Mouse (Mus musculus): ENCODE data around the gene Rpgrip1l. TPM values are rescaled to one million over a fixed set of nuclear protein-coding genes. Genes with fewer than 3 reads are reported as not detected.

Rpgrip1l gene
- 6.0 and 8.0 TPM in 2 replicates for polyA plus RNA-seq (2015; fragmentation: Nextera tagmentation; extraction: Ambion mirVana)

- under 1% methylated on average over 59 of the region's 59 CpGs for WGBS
- Histone ChIP-seq H3K27ac (ENCODE audit: low read length) (peak within 1 kb of the TSS; percentile 77), H3K4me1 (ENCODE audit: insufficient read depth, low read depth, low read length) (peaks cover 9% of the 10 kb centered on the region; the same call in 1 of the 2 replicates), H3K36me3 (ENCODE audit: insufficient read depth, low read length) (no peaks in the 10 kb centered on the region), H3K4me2 (replicated peaks; ENCODE audit: low read depth, low read length) (peak within 1 kb of the TSS; percentile 65), H3K27me3 (replicated peaks; ENCODE audit: insufficient read depth, low read length) (no peaks in the 10 kb centered on the region), H3K4me3 (ENCODE audit: low read depth, low read length) (peak within 1 kb of the TSS; percentile 74), H3K9ac (replicated peaks; ENCODE audit: low read depth) (peak within 1 kb of the TSS; percentile 68), H3K9me3 (ENCODE audit: low read length) (no peaks in the 10 kb centered on the region)
- DNase-seq (ENCODE audit: low spot score) (peak; percentile 100), ATAC-seq (peak; percentile 99)
- TF ChIP-seq EP300 (IDR thresholded peaks at IDR 0.05) = no peak
- TF ChIP-seq CTCF (IDR thresholded peaks at IDR 0.05) = no peak
Measured at GRCm38 (mm10) chr8:91312835-91313832, at the start of gene Rpgrip1l, which contains the start of gene Fto. Rpgrip1l (minus strand) TSS chr8:91313262. Fto (plus strand) TSS chr8:91313525.

DNA sequence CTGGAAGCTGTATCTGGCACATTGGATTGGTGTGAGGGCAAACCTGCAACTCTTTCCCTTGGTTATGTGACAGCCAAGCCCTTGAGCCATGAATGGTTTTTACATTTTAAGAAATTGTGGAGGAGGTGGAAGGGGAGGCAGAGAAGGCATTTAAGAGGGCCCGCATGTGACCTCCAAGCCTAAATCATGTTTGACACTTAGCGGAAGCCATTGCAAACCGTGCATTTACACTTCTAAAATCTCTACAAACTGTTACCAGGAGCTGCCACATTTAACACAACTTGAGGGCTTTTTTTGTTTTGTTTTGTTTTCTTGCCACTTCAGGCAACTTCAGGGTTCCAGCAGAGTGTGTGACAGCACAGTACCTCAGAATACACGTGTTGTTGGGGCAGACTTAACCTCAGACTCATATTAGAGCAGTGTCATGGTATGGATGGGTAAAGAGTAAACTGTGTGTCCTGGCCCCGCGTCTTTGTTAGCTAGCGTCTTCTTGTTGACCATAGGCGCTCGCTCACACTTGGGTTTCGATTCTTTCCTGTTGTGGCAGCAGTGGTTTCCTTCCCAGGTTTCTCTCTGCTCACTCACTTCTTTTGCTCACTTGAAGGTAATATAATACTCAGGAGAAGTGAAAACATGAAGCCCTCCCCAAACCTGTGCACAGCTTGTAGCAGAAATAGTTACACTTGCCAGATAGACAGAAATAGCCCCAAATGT lies 47.7 kb upstream of the Rpgrip1l start:
- H3K4me1 ChIP-seq (ENCODE audit: insufficient read depth, low read depth, low read length) = peaks cover 3% of the 10 kb centered on the region; the same call in 1 of the 2 replicates
- ATAC-seq (no peak), DNase-seq (ENCODE audit: low spot score) (no peak)
- WGBS = 79% methylated on average over 10 of the region's 10 CpGs
- no peaks in the 10 kb centered on the region for H3K9me3 ChIP-seq (ENCODE audit: low read length)
- no peak overlapping the region for H3K27ac ChIP-seq (ENCODE audit: low read length)
- H3K4me3 ChIP-seq (ENCODE audit: low read depth, low read length) = no peak overlapping the region
- no peaks in the 10 kb centered on the region for H3K27me3 ChIP-seq (replicated peaks; ENCODE audit: insufficient read depth, low read length)
- TF ChIP-seq CTCF (IDR thresholded peaks at IDR 0.05) = no peak
- no peak for TF ChIP-seq EP300 (IDR thresholded peaks at IDR 0.05)
- H3K36me3 ChIP-seq (ENCODE audit: insufficient read depth, low read length) = no peaks in the 10 kb centered on the region; the same call in 1 of the 2 replicates
- no peak overlapping the region for H3K9ac ChIP-seq (replicated peaks; ENCODE audit: low read depth)
- no peak overlapping the region for H3K4me2 ChIP-seq (replicated peaks; ENCODE audit: low read depth, low read length)

DNA sequence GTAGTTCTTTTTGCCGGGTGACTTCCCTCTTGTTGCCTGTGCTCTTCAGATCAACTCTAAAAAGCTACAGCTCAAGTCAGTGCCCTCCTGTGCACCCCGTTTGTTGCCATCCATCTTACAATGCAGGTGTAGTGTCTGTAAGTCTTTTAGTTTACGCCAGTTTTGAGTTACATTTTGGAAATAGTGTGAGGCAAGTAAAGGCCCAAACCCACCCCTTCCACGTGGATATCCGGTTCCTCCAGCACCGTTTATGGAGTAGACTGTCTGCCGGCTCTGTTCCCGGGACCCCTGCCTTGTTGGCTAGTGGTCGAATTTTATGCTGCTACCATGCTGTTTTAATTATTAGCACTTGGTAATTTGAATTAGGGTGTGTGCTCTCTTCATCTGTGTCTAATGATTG lies 46.4 kb upstream of the Rpgrip1l start:
- Histone ChIP-seq H3K4me3 (ENCODE audit: low read depth, low read length) (no peak overlapping the region), H3K36me3 (ENCODE audit: insufficient read depth, low read length) (no peaks in the 10 kb centered on the region; the same call in 1 of the 2 replicates), H3K27ac (ENCODE audit: low read length) (no peak overlapping the region), H3K27me3 (replicated peaks; ENCODE audit: insufficient read depth, low read length) (no peaks in the 10 kb centered on the region), H3K9ac (replicated peaks; ENCODE audit: low read depth) (no peak overlapping the region), H3K9me3 (ENCODE audit: low read length) (no peaks in the 10 kb centered on the region), H3K4me2 (replicated peaks; ENCODE audit: low read depth, low read length) (no peak overlapping the region), H3K4me1 (ENCODE audit: insufficient read depth, low read depth, low read length) (peaks cover 3% of the 10 kb centered on the region; the same call in 1 of the 2 replicates)
- DNase-seq (ENCODE audit: low spot score) (no peak), ATAC-seq (no peak)
- TF ChIP-seq EP300 (IDR thresholded peaks at IDR 0.05) (no peak), CTCF (IDR thresholded peaks at IDR 0.05) (no peak)
- WGBS = 79% methylated on average over 9 of the region's 9 CpGs

- Histone ChIP-seq H3K9ac (replicated peaks; ENCODE audit: low read depth) (no peak overlapping the region), H3K9me3 (ENCODE audit: low read length) (no peaks in the 10 kb centered on the region), H3K27me3 (replicated peaks; ENCODE audit: insufficient read depth, low read length) (no peaks in the 10 kb centered on the region), H3K4me3 (ENCODE audit: low read depth, low read length) (no peak overlapping the region), H3K4me1 (ENCODE audit: insufficient read depth, low read depth, low read length) (peaks cover 3% of the 10 kb centered on the region; the same call in 1 of the 2 replicates), H3K4me2 (replicated peaks; ENCODE audit: low read depth, low read length) (no peak overlapping the region), H3K36me3 (ENCODE audit: insufficient read depth, low read length) (no peaks in the 10 kb centered on the region), H3K27ac (ENCODE audit: low read length) (no peak overlapping the region)
- ATAC-seq = peak; percentile 45
- DNase-seq (ENCODE audit: low spot score) = no peak
- no peak for TF ChIP-seq CTCF (IDR thresholded peaks at IDR 0.05)
- TF ChIP-seq EP300 (IDR thresholded peaks at IDR 0.05) = no peak
- 65% methylated on average over 5 of the region's 5 CpGs for WGBS
Measured at GRCm38 (mm10) chr8:91358016-91358415, 45.0 kb upstream of the Rpgrip1l start.

- TF ChIP-seq EP300 (IDR thresholded peaks at IDR 0.05) (no peak), CTCF (IDR thresholded peaks at IDR 0.05) (no peak)
- no peaks in the 10 kb centered on the region for H3K36me3 ChIP-seq (ENCODE audit: insufficient read depth, low read length)
- WGBS = 58% methylated on average over 4 of the region's 4 CpGs
- no peak overlapping the region for H3K4me2 ChIP-seq (replicated peaks; ENCODE audit: low read depth, low read length)
- peaks cover 3% of the 10 kb centered on the region; the same call in 1 of the 2 replicates for H3K4me1 ChIP-seq (ENCODE audit: insufficient read depth, low read depth, low read length)
- H3K27me3 ChIP-seq (replicated peaks; ENCODE audit: insufficient read depth, low read length) = no peaks in the 10 kb centered on the region
- no peak overlapping the region for H3K4me3 ChIP-seq (ENCODE audit: low read depth, low read length)
- no peak overlapping the region for H3K9ac ChIP-seq (replicated peaks; ENCODE audit: low read depth)
- no peaks in the 10 kb centered on the region for H3K9me3 ChIP-seq (ENCODE audit: low read length)
- peak; percentile 24; the same call in 1 of the 2 replicates for ATAC-seq
- DNase-seq (ENCODE audit: low spot score) = no peak
- no peak overlapping the region for H3K27ac ChIP-seq (ENCODE audit: low read length)
Measured at GRCm38 (mm10) chr8:91357493-91358014, 44.5 kb upstream of the Rpgrip1l start.

Measured in lung, postnatal 0 days (tissue).